Mouse (Mus musculus) c-Kit-positive CD71-negative TER-119-negative erythroid progenitor cells, embryonic 14.5 days (primary cell): ENCODE results near the gene Synj2bp.
"Not testable (repeated sequence)": the region's sequence is repeated elsewhere in the genome, so short reads cannot be mapped to it uniquely, and the experiment has no call there.

Source experiments
- DNase-seq: peaks from one replicate; pipeline ENCODE4 v3.0.0-alpha.2; 2013; ENCODE audit warnings: low read depth

The Synj2bp gene

DNA sequence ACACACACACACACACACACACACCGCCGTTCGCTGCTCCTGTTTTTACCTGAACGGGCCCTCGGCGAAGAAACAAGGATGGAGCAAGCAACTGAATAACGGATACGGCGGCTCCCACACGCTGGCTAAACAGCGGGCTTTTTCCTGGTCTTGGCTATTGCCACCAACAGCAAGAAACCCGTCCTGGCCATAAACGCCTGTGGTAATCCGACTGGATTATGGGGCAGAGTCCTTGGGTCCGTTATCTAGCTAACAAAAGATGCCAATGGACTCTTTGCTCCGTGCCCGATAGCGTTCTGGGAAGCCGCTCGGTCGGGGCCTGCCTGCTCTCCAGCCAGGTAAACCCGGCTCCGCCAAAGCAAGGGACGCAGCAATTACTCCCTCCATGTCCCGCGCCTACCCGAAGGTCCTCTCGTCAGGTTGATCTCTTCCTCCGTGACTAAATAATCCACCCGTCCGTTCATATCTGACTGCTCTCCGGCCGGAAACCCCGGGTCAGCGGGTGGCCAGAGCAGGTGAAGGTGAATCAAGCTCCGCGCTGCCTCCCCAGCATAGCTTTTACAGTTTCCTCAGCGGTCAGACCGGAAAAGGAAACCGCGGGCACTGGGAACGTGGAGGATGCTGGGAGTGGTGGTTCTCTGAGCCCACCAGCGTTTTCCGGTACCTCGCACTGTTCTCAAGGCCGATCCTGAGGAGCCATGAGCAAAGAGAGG, at the start of gene Synj2bp, which contains the start of gene Gm20498:
Synj2bp (minus strand) TSS at position 596 of the 713 bp plus-strand sequence.
Gm20498 (minus strand) TSS at position 590 of the 713 bp plus-strand sequence.
- DNase-seq, result peak; percentile 65

DNA sequence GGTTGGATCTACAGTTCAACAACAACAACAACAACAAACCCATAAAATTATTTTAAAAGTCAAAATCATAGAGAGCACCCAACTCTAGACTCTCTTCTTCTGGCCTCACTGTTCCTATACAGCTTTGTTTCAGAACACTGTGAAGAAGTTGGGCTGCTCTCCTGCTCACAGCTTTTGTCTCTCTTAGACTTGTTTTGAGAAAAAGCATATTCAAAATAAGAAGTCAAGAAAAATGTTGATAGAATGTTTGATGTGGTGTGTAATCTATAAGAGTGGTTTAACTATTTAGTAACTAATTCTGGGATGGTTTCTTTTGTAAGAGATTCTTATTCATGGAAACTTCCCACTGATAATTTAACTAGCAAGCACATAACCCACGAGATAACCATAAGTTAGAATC, 35.7 kb upstream of the Synj2bp start, which contains the start of gene Adam21:
Adam21 (minus strand) TSS at position 101 of the 400 bp plus-strand sequence.
- DNase-seq, result no peak

DNA sequence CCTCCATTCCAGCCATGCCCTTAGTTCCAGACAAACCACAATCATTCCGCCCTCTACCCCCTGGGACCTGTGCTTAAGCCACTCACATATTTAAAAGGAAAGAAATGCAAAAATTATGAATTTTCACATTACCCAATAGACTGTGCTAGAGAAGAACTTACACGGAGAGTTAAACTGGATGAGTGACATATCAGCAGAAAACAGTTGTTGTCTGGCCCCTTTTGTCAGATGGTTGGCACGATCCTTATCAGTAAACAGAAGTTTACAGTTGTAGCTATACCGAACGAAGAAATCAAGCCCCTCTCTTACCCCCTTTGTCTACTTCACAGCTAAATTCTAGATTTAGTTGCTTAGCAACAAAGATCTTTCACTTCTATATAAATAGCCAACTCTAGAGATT, 35.2 kb upstream of the Synj2bp start:
- no peak for DNase-seq

DNA sequence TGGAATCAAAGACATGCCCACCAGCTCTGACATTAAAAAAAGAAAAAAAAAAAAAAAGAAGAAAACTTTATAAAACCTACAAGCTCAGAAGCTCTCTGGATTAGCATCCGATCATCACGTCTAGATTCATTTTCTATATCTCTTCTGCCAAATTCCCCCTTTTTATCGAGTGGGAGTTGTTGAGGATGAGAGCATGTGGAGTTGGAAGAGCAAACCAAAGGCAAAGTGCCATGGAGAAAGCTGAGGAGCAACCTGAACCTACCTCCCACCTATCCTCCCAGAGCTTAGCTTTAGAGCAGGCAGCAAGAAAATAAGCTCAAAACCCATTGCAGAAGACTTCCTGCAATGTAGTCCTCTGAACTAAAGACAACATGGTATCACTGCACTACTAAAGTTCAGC, 31.5 kb upstream of the Synj2bp start:
- no peak for DNase-seq

DNA sequence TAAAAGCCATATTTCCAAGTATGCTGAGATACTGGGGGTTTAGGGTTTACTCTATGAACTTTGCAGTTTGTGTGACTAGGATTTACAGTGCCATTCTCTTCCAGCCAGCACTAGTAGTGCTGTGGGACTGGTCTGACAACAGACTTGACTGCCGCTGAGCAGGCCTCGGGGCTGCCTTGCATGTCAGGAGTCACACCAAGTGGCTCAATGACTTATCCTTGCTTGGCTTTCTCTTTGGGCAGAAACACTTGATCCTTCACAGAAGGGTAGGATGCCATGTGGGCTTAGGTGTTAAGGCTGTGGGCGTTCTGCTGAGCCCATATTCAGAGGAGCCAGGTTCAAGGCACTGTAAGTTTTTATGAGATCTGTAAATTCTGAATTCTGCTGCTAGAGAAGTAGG, 16.6 kb upstream of the Synj2bp start:
- no peak for DNase-seq

DNA sequence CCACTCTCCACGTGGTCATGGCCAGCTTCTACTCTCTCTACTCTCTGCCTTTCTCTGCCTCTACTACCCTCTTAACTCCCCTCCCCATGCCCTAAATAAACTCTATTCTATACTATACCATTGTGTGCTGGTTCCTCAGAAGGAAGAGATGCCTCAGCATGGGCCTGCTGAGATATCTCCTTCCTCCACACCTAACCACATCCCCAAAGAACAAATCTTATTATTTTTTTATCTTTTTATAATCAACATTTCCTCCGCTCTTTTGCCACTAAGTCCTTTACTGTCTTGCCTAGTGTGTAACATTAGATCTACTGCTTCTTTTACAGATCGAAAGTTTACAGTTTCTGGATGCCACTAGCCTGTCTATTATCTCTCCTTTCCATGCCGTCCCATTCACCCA, 14.5 kb upstream of the Synj2bp start:
- DNase-seq, result no peak

DNA sequence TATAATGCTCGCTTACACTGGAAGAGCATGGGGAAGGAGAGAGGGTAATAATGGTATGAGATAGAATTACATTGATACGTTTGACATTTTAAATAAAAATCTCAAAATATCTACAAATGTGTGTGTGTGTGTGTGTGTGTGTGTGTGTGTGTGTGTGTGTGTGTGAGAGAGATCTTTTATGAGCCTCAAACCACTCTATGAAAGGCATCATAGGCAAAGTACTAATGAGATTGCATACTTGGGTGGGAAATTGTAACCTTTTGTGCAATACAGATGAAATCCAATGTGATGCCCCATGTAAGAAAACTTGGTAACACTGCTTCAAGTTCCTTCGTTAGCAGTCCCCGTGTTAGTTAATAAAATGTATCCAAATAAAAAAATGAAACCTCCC, 313 bp upstream of the Synj2bp start:
- no peak for DNase-seq

DNA sequence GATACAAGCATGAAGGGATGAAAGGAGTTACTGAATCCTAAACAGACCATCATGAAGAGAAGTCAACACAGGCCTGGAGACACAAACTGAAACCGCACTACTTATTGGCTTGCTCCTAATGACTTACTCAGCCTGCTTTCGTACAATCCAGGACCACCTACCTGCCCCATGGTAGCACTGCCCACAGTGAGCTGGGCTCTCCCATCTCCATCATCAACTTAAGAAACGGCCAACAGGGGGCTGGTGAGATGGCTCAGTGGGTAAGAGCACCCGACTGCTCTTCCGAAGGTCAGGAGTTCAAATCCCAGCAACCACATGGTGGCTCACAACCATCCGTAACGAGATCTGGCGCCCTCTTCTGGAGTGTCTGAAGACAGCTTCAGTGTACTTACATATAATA, 2.1 kb downstream of the Synj2bp start:
- not testable (repeated sequence) for DNase-seq

DNA sequence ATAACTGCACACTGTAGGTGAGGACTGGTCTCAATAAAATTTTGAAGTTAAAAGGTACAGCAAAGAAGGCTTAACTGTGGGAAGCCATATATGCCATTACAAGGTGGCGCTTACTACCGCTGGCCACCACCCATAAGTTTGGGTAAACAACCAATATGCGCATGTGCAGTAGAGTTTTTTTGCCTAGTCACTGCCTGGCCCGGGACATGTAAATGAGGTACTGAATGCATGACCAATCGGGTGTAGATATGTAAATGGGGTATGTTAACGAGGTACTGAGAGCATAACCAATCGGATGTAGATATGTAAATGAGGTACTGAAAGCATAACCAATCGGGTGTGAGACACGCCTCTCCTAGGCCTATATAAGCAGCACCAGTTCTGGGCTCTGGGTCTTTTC, 35.8 kb downstream of the Synj2bp start:
- not testable (repeated sequence) for DNase-seq

DNA sequence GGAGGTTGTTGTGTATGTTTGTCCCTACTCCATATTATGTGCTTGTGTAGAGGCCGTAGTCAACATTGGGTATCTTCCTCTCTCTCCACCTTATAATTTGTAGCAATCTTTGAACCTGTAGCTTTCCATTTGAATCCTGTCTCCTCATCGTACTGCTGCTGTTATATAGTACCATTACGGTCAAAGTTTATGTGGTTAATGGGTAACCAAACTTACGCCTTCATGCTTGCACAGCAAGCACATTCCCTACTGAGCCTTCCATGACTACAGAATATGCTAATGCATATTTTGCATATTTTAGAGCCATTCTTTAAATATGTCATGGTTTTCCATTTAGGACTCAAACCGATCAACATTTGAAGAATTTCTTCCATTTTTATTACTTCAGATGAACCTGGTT, 42.2 kb downstream of the Synj2bp start:
- no peak for DNase-seq

DNA sequence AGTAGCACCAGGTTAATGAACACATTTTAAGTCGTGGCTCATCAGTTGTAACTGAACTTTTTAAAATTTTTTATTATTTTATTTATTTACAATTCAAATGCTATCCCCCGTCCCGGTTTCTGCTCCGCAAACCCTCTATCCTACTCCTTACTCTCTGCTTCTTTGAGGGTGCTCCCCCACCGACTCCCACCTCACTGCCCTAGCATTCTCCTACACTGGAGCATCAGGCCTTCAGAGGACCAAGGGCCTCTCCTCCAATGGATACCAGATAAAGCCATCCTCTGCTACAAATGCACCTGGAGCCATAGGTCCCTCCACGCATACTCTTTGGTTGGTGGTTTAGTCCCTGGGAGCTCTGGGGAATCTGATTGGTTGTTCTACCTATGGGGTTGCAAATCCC, 47.4 kb downstream of the Synj2bp start:
- no peak for DNase-seq

DNA sequence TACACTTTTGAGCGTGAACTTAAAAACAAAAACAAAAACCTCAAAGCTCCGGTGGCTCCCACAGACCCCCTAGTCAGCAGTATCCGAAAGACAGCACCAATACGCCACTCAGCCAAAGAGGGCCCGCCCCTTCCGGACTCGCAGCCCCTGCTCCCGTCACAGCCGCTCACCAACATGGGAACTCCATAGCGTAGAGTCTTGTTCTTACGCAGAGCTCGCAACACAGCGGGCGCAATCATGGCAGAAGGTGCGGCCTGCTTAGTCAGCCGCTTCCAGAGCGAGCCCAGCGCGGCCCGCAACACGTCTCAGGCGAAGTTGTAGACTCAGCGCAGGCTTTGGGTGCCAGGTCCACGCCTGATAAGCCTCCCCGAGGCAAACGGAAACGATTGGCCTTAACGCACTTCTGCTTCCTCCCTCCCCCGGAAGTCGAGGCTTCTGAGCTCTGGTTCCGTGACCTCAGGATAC, 48.0 kb downstream of the Synj2bp start, which contains the start of gene Cox16:
Cox16 (minus strand) TSS at position 401 of the 465 bp plus-strand sequence.
- peak; percentile 73 for DNase-seq

DNA sequence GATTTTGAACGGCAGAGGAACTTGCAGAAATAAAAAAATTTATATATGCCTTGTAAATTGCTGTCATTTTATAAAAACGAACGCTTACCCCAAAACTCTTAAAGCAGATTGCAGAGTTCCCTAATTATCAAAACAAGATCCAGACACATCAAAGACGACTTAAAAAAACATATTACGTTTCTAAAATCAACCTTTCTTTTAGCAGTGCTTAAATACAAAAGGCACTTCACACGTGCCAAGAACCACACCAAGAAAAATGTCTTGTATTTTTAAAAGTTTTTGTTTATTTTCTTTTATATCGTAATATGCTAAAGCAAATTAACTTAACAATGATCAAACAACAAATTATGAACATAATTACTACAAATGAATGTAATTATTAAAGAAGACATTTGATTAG, 48.5 kb downstream of the Synj2bp start:
- DNase-seq, result no peak

DNA sequence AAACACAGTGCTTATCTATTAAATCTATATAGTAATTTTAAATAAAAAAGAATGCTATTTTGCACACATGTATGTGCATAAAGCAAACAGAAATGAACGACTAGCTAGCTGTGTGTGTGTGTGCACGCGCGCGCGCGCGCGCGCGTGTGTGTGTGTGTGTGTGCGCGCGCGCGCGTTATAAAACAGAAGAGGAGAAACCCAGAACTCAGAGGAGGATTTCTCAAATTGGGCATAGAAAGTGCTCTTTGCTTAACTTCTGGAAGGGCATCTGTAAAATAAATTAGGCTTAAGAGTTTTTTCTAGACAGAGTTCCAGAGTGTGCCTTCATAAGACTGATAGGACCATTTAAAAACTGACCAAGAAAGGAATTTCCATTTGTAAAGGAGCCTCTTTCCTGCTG, 49.1 kb downstream of the Synj2bp start:
- peak; percentile 47 for DNase-seq

DNA sequence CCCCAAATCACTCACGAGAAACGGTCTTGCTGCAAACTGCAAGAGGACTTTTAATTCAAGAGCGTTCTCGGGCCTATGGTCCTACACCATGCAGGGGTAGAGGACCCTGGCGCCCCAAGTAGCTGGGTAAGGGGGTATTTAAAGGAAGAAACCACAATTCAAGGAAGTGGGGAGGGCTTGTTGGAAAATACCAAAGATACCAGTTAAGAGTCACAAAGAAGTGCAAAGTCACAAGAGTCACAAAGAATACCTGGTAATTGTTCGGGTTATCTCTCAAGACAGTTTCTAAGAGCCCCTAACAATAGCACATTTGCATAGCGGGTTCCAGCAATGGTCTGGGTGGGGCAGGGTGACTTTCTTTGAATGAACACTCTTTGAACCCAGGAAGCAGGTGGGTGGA, 73.7 kb downstream of the Synj2bp start:
- DNase-seq, result not testable (repeated sequence)
